Mouse (Mus musculus) limb, embryonic 10.5 days (tissue): ENCODE data around the gene Npff. TPM values are rescaled to one million over a fixed set of nuclear protein-coding genes. Genes with fewer than 3 reads are reported as not detected.

ENCODE experiments used
- DNase-seq: peaks from one replicate; pipeline ENCODE4 v3.0.0-alpha.2; 2017; ENCODE audit warnings: low spot score
- H3K27ac ChIP-seq: fragments of 300-500 bp; sonication (generic); 2 replicates; pipeline ENCODE4 v1.5.1; 2016; ENCODE audit warnings: mild to moderate bottlenecking
- H3K27me3 ChIP-seq: fragments of 300-500 bp; sonication (generic); 2 replicates; pipeline ENCODE4 v1.6.1; 2016; ENCODE audit warnings: low read depth, mild to moderate bottlenecking; ENCODE audit not compliant: poor library complexity, severe bottlenecking
- H3K36me3 ChIP-seq: fragments of 300-500 bp; sonication (generic); 2 replicates; pipeline ENCODE4 v1.6.1; 2016; ENCODE audit warnings: mild to moderate bottlenecking, moderate library complexity
- H3K4me1 ChIP-seq: fragments of 300-500 bp; sonication (generic); 2 replicates; pipeline ENCODE4 v1.6.1; 2016
- H3K4me3 ChIP-seq: fragments of 300-500 bp; sonication (generic); 2 replicates; pipeline ENCODE4 v1.5.1; 2016; ENCODE audit warnings: mild to moderate bottlenecking, moderate library complexity
- H3K9me3 ChIP-seq: fragments of 300-500 bp; sonication (generic); replicated peaks from 2 replicates; pipeline ENCODE4 v1.6.1; 2016; ENCODE audit warnings: mild to moderate bottlenecking
- WGBS: fragments of 180-500 bp; shearing (Covaris S2); methylation state at CpG from one replicate; pipeline ENCODE4 v1.1.7; 2016; 5-methylcytosine and 5-hydroxymethylcytosine counted together
- polyA plus RNA-seq: library from polyadenylated mRNA; unstranded; fragments of >200 nt; fragmentation: Nextera tagmentation; extraction: Ambion mirVana; gene quantifications from 2 replicates; pipeline ENCODE4 v1.2.1, GENCODE M21; 2016

The Npff gene
- polyA plus RNA-seq, 1 experiment from 2014 or later: 1.8 TPM

GRCm38 (mm10) chr15:102533926-102534325 lies 9.2 kb upstream of the Npff start:
- no peak overlapping the region for H3K4me3 ChIP-seq
- peaks cover 87% of the 10 kb centered on the region for H3K36me3 ChIP-seq
- peaks cover 10% of the 10 kb centered on the region for H3K4me1 ChIP-seq
- 0 out of 2 replicates have a peak overlapping the region, but pooled peaks have one; percentile 0 for H3K27ac ChIP-seq
- 78% methylated on average over 7 of the region's 7 CpGs for WGBS
- H3K9me3 ChIP-seq: no peaks in the 10 kb centered on the region
- H3K27me3 ChIP-seq: no peaks in the 10 kb centered on the region
- DNase-seq: no peak

- Histone ChIP-seq H3K27ac (no peak overlapping the region), H3K4me1 (peaks cover 10% of the 10 kb centered on the region), H3K9me3 (no peaks in the 10 kb centered on the region), H3K27me3 (no peaks in the 10 kb centered on the region), H3K4me3 (no peak overlapping the region), H3K36me3 (peaks cover 95% of the 10 kb centered on the region)
- no peak for DNase-seq
- WGBS: 92% methylated on average over 3 of the region's 3 CpGs
Measured at GRCm38 (mm10) chr15:102532106-102532900, 7.6 kb upstream of the Npff start.

GRCm38 (mm10) chr15:102531586-102531985 lies 6.8 kb upstream of the Npff start:
- H3K36me3 ChIP-seq: peaks cover 92% of the 10 kb centered on the region
- no peak overlapping the region for H3K4me3 ChIP-seq
- no peaks in the 10 kb centered on the region for H3K27me3 ChIP-seq
- no peaks in the 10 kb centered on the region for H3K9me3 ChIP-seq
- no peak overlapping the region for H3K27ac ChIP-seq
- DNase-seq: no peak
- 68% methylated on average over 4 of the region's 4 CpGs for WGBS
- peaks cover 10% of the 10 kb centered on the region for H3K4me1 ChIP-seq

- Histone ChIP-seq H3K4me1 (peaks cover 10% of the 10 kb centered on the region), H3K36me3 (peaks cover 86% of the 10 kb centered on the region), H3K27ac (no peak overlapping the region), H3K27me3 (no peaks in the 10 kb centered on the region), H3K4me3 (no peak overlapping the region), H3K9me3 (no peaks in the 10 kb centered on the region)
- no peak for DNase-seq
- WGBS: 81% methylated on average over 4 of the region's 4 CpGs
Measured at GRCm38 (mm10) chr15:102530566-102530965, 5.8 kb upstream of the Npff start.

GRCm38 (mm10) chr15:102528396-102528795 lies 3.7 kb upstream of the Npff start:
- no peaks in the 10 kb centered on the region for H3K27me3 ChIP-seq
- WGBS: 95% methylated on average over 1 of the region's 1 CpGs
- H3K27ac ChIP-seq: no peak overlapping the region
- peaks cover 82% of the 10 kb centered on the region for H3K36me3 ChIP-seq
- H3K4me1 ChIP-seq: peaks cover 4% of the 10 kb centered on the region; the same call in 1 of the 2 replicates
- no peaks in the 10 kb centered on the region for H3K9me3 ChIP-seq
- DNase-seq: no peak
- H3K4me3 ChIP-seq: no peak overlapping the region

GRCm38 (mm10) chr15:102527936-102528335 lies 3.2 kb upstream of the Npff start:
- WGBS: 89% methylated on average over 3 of the region's 3 CpGs

GRCm38 (mm10) chr15:102526111-102527002 lies 1.6 kb upstream of the Npff start:
- no peak for DNase-seq
- Histone ChIP-seq H3K9me3 (no peaks in the 10 kb centered on the region), H3K4me1 (peaks cover 4% of the 10 kb centered on the region; the same call in 1 of the 2 replicates), H3K27ac (no peak overlapping the region), H3K27me3 (no peaks in the 10 kb centered on the region), H3K4me3 (no peak overlapping the region), H3K36me3 (peaks cover 80% of the 10 kb centered on the region)
- WGBS: 86% methylated on average over 6 of the region's 6 CpGs

More at GRCm38 (mm10) chr15:102527936-102528335, 3.2 kb upstream of the Npff start:
- Histone ChIP-seq H3K9me3 (no peaks in the 10 kb centered on the region), H3K4me3 (no peak overlapping the region), H3K36me3 (peaks cover 80% of the 10 kb centered on the region), H3K4me1 (peaks cover 4% of the 10 kb centered on the region; the same call in 1 of the 2 replicates), H3K27ac (no peak overlapping the region), H3K27me3 (no peaks in the 10 kb centered on the region)
- no peak for DNase-seq

- H3K27ac ChIP-seq: no peak overlapping the region
- H3K36me3 ChIP-seq: peaks cover 53% of the 10 kb centered on the region
- H3K9me3 ChIP-seq: no peaks in the 10 kb centered on the region
- no peaks in the 10 kb centered on the region for H3K27me3 ChIP-seq
- 90% methylated on average over 4 of the region's 4 CpGs for WGBS
- H3K4me3 ChIP-seq: no peak overlapping the region
- H3K4me1 ChIP-seq: peaks cover 28% of the 10 kb centered on the region
- DNase-seq: no peak
Measured at GRCm38 (mm10) chr15:102521480-102521879, 3.3 kb downstream of the Npff start.

GRCm38 (mm10) chr15:102520416-102520815 lies 4.3 kb downstream of the Npff start:
- no peak overlapping the region for H3K4me3 ChIP-seq
- no peak overlapping the region for H3K27ac ChIP-seq

GRCm38 (mm10) chr15:102519211-102520141 lies 5.3 kb downstream of the Npff start:
- H3K4me1 ChIP-seq: peaks cover 41% of the 10 kb centered on the region
- H3K27ac ChIP-seq: peak overlapping the region; percentile 98
- peak overlapping the region; percentile 74 for H3K4me3 ChIP-seq
- WGBS: 68% methylated on average over 17 of the region's 17 CpGs
- H3K27me3 ChIP-seq: no peaks in the 10 kb centered on the region
- DNase-seq: no peak
- H3K36me3 ChIP-seq: peaks cover 43% of the 10 kb centered on the region
- no peaks in the 10 kb centered on the region for H3K9me3 ChIP-seq

More at GRCm38 (mm10) chr15:102520416-102520815, 4.3 kb downstream of the Npff start:
- no peak for DNase-seq
- 84% methylated on average over 4 of the region's 4 CpGs for WGBS
- peaks cover 48% of the 10 kb centered on the region for H3K36me3 ChIP-seq
- H3K9me3 ChIP-seq: no peaks in the 10 kb centered on the region
- no peaks in the 10 kb centered on the region for H3K27me3 ChIP-seq
- peaks cover 39% of the 10 kb centered on the region for H3K4me1 ChIP-seq

- Histone ChIP-seq H3K4me1 (peaks cover 37% of the 10 kb centered on the region), H3K4me3 (peak overlapping the region; percentile 74), H3K9me3 (no peaks in the 10 kb centered on the region), H3K27ac (peak overlapping the region; percentile 98), H3K27me3 (no peaks in the 10 kb centered on the region), H3K36me3 (peaks cover 37% of the 10 kb centered on the region)
- no peak for DNase-seq
- WGBS: 22% methylated on average over 9 of the region's 9 CpGs
Measured at GRCm38 (mm10) chr15:102518859-102519201, 5.9 kb downstream of the Npff start.
